Mouse (Mus musculus): ENCODE data around the gene Prkaa1. TPM values are rescaled to one million over a fixed set of nuclear protein-coding genes. Genes with fewer than 3 reads are reported as not detected.
A peak's percentile ranks its signal among the peaks of the same experiment; 100 is the strongest.
"Not testable (repeated sequence)": the region's sequence is repeated elsewhere in the genome, so short reads cannot be mapped to it uniquely, and the experiment has no call there.

The Prkaa1 gene
- polyA plus RNA-seq, 1 experiment from 2014 or later, result 14.4 TPM

- Histone ChIP-seq H3K27me3 (replicated peaks; ENCODE audit: control insufficient read depth, insufficient read depth, low read length) (no peaks in the 10 kb centered on the region), H3K9ac (ENCODE audit: low read depth, low read length) (no peak overlapping the region), H3K27ac (ENCODE audit: low read depth, low read length) (no peak overlapping the region), H3K4me1 (ENCODE audit: control insufficient read depth, insufficient read depth, low read depth, low read length) (no peaks in the 10 kb centered on the region), H3K9me3 (ENCODE audit: control insufficient read depth, low read length) (no peaks in the 10 kb centered on the region), H3K36me3 (ENCODE audit: control insufficient read depth, insufficient read depth, low read length) (peaks cover 6% of the 10 kb centered on the region; the same call in 1 of the 2 replicates), H3K4me2 (ENCODE audit: low read length) (no peak overlapping the region), H3K4me3 (ENCODE audit: low read length) (no peak overlapping the region)
- no peak for ATAC-seq
- WGBS, result 85% methylated on average over 2 of the region's 2 CpGs
Observed at GRCm38 (mm10) chr15:5127487-5127886, 16.2 kb upstream of the Prkaa1 start.

- Histone ChIP-seq H3K27ac (ENCODE audit: low read depth, low read length) (no peak overlapping the region), H3K4me2 (ENCODE audit: low read length) (no peak overlapping the region), H3K4me1 (ENCODE audit: control insufficient read depth, insufficient read depth, low read depth, low read length) (no peaks in the 10 kb centered on the region), H3K36me3 (ENCODE audit: control insufficient read depth, insufficient read depth, low read length) (peaks cover 6% of the 10 kb centered on the region; the same call in 1 of the 2 replicates), H3K9me3 (ENCODE audit: control insufficient read depth, low read length) (no peaks in the 10 kb centered on the region), H3K27me3 (replicated peaks; ENCODE audit: control insufficient read depth, insufficient read depth, low read length) (no peaks in the 10 kb centered on the region), H3K9ac (ENCODE audit: low read depth, low read length) (no peak overlapping the region), H3K4me3 (ENCODE audit: low read length) (no peak overlapping the region)
- WGBS, result 87% methylated on average over 5 of the region's 5 CpGs
- ATAC-seq, result no peak
Observed at GRCm38 (mm10) chr15:5128176-5128940, 15.3 kb upstream of the Prkaa1 start.

GRCm38 (mm10) chr15:5129111-5129805 is 14.4 kb upstream of the Prkaa1 start:
- Histone ChIP-seq H3K9ac (ENCODE audit: low read depth, low read length) (no peak overlapping the region), H3K27me3 (replicated peaks; ENCODE audit: control insufficient read depth, insufficient read depth, low read length) (no peaks in the 10 kb centered on the region), H3K4me2 (ENCODE audit: low read length) (no peak overlapping the region), H3K36me3 (ENCODE audit: control insufficient read depth, insufficient read depth, low read length) (peaks cover 4% of the 10 kb centered on the region; the same call in 1 of the 2 replicates), H3K27ac (ENCODE audit: low read depth, low read length) (no peak overlapping the region), H3K4me1 (ENCODE audit: control insufficient read depth, insufficient read depth, low read depth, low read length) (no peaks in the 10 kb centered on the region), H3K9me3 (ENCODE audit: control insufficient read depth, low read length) (no peaks in the 10 kb centered on the region), H3K4me3 (ENCODE audit: low read length) (no peak overlapping the region)
- WGBS, result 91% methylated on average over 12 of the region's 12 CpGs
- no peak for ATAC-seq

GRCm38 (mm10) chr15:5130887-5131668 is 12.6 kb upstream of the Prkaa1 start:
- 90% methylated on average over 14 of the region's 14 CpGs for WGBS
- not testable (repeated sequence) for H3K4me2 ChIP-seq (ENCODE audit: low read length); H3K27ac ChIP-seq (ENCODE audit: low read depth, low read length); ATAC-seq; H3K4me3 ChIP-seq (ENCODE audit: low read length); H3K4me1 ChIP-seq (ENCODE audit: control insufficient read depth, insufficient read depth, low read depth, low read length); H3K27me3 ChIP-seq (replicated peaks; ENCODE audit: control insufficient read depth, insufficient read depth, low read length); H3K9ac ChIP-seq (ENCODE audit: low read depth, low read length); H3K36me3 ChIP-seq (ENCODE audit: control insufficient read depth, insufficient read depth, low read length); H3K9me3 ChIP-seq (ENCODE audit: control insufficient read depth, low read length)

- 54% methylated on average over 3 of the region's 3 CpGs for WGBS
Observed at GRCm38 (mm10) chr15:5133301-5133700, 10.4 kb upstream of the Prkaa1 start.

GRCm38 (mm10) chr15:5134179-5134578 is 9.5 kb upstream of the Prkaa1 start:
- H3K36me3 ChIP-seq (ENCODE audit: control insufficient read depth, insufficient read depth, low read length), result no peaks in the 10 kb centered on the region
- H3K9me3 ChIP-seq (ENCODE audit: control insufficient read depth, low read length), result no peaks in the 10 kb centered on the region
- H3K4me2 ChIP-seq (ENCODE audit: low read length), result no peak overlapping the region
- no peaks in the 10 kb centered on the region for H3K27me3 ChIP-seq (replicated peaks; ENCODE audit: control insufficient read depth, insufficient read depth, low read length)
- no peaks in the 10 kb centered on the region for H3K4me1 ChIP-seq (ENCODE audit: control insufficient read depth, insufficient read depth, low read depth, low read length)
- 63% methylated on average over 3 of the region's 3 CpGs for WGBS
- no peak overlapping the region for H3K27ac ChIP-seq (ENCODE audit: low read depth, low read length)
- H3K4me3 ChIP-seq (ENCODE audit: low read length), result no peak overlapping the region
- ATAC-seq, result no peak
- no peak overlapping the region for H3K9ac ChIP-seq (ENCODE audit: low read depth, low read length)

More at GRCm38 (mm10) chr15:5133301-5133700, 10.4 kb upstream of the Prkaa1 start:
- Histone ChIP-seq H3K36me3 (ENCODE audit: control insufficient read depth, insufficient read depth, low read length) (no peaks in the 10 kb centered on the region), H3K27me3 (replicated peaks; ENCODE audit: control insufficient read depth, insufficient read depth, low read length) (no peaks in the 10 kb centered on the region), H3K4me2 (ENCODE audit: low read length) (no peak overlapping the region), H3K4me1 (ENCODE audit: control insufficient read depth, insufficient read depth, low read depth, low read length) (no peaks in the 10 kb centered on the region), H3K9me3 (ENCODE audit: control insufficient read depth, low read length) (no peaks in the 10 kb centered on the region), H3K9ac (ENCODE audit: low read depth, low read length) (no peak overlapping the region), H3K27ac (ENCODE audit: low read depth, low read length) (no peak overlapping the region), H3K4me3 (ENCODE audit: low read length) (no peak overlapping the region)
- no peak for ATAC-seq

GRCm38 (mm10) chr15:5134945-5135483 is 8.6 kb upstream of the Prkaa1 start:
- WGBS, result 80% methylated on average over 8 of the region's 8 CpGs
- Histone ChIP-seq H3K27me3 (replicated peaks; ENCODE audit: control insufficient read depth, insufficient read depth, low read length) (no peaks in the 10 kb centered on the region), H3K9ac (ENCODE audit: low read depth, low read length) (no peak overlapping the region), H3K4me3 (ENCODE audit: low read length) (no peak overlapping the region), H3K4me2 (ENCODE audit: low read length) (no peak overlapping the region), H3K4me1 (ENCODE audit: control insufficient read depth, insufficient read depth, low read depth, low read length) (no peaks in the 10 kb centered on the region), H3K9me3 (ENCODE audit: control insufficient read depth, low read length) (no peaks in the 10 kb centered on the region), H3K27ac (ENCODE audit: low read depth, low read length) (no peak overlapping the region), H3K36me3 (ENCODE audit: control insufficient read depth, insufficient read depth, low read length) (no peaks in the 10 kb centered on the region)
- ATAC-seq, result no peak

- Histone ChIP-seq H3K4me2 (ENCODE audit: low read length) (no peak overlapping the region), H3K9ac (ENCODE audit: low read depth, low read length) (no peak overlapping the region), H3K27me3 (replicated peaks; ENCODE audit: control insufficient read depth, insufficient read depth, low read length) (no peaks in the 10 kb centered on the region), H3K27ac (ENCODE audit: low read depth, low read length) (no peak overlapping the region), H3K4me3 (ENCODE audit: low read length) (no peak overlapping the region), H3K4me1 (ENCODE audit: control insufficient read depth, insufficient read depth, low read depth, low read length) (no peaks in the 10 kb centered on the region), H3K9me3 (ENCODE audit: control insufficient read depth, low read length) (no peaks in the 10 kb centered on the region), H3K36me3 (ENCODE audit: control insufficient read depth, insufficient read depth, low read length) (no peaks in the 10 kb centered on the region)
- WGBS, result 70% methylated on average over 9 of the region's 9 CpGs
- 0 out of 2 replicates have a peak, but pooled peaks have one; percentile 44 for ATAC-seq
Observed at GRCm38 (mm10) chr15:5138021-5138856, 5.4 kb upstream of the Prkaa1 start.
